Mouse (Mus musculus) midbrain, embryonic 14.5 days (tissue): Measurements from ENCODE around the gene Jup. TPM values are rescaled to one million over a fixed set of nuclear protein-coding genes. Genes with fewer than 3 reads are reported as not detected.

Source experiments
- ATAC-seq: fragments of 200-750 bp; cut with Nextera tagmentation; 2 replicates; pipeline ENCODE4 v1.8.0; 2017; ENCODE audit warnings: moderate number of reproducible peaks, moderate library complexity; ENCODE audit not compliant: low FRiP score, low TSS enrichment
- DNase-seq: peaks from one replicate; pipeline ENCODE4 v3.0.0-alpha.2; 2015
- H3K27ac ChIP-seq: fragments of 300-500 bp; sonication (generic); replicated peaks from 2 replicates; pipeline ENCODE4 v1.5.1; 2014; ENCODE audit warnings: mild to moderate bottlenecking, low read depth, low read length, moderate library complexity
- H3K27me3 ChIP-seq: fragments of 300-500 bp; sonication (generic); 2 replicates; pipeline ENCODE4 v1.6.1; 2014; ENCODE audit warnings: low read length, control low read depth, mixed read lengths; ENCODE audit not compliant: control insufficient read depth, insufficient read depth
- H3K36me3 ChIP-seq: fragments of 300-500 bp; sonication (generic); 2 replicates; pipeline ENCODE4 v1.6.1; 2014; ENCODE audit warnings: low read length, control low read depth; ENCODE audit not compliant: control insufficient read depth, insufficient read depth
- H3K4me1 ChIP-seq: fragments of 300-500 bp; sonication (generic); 2 replicates; pipeline ENCODE4 v1.6.1; 2014; ENCODE audit warnings: mild to moderate bottlenecking, antibody characterized with exemption, low read length, control low read depth; ENCODE audit not compliant: control insufficient read depth, insufficient read depth
- H3K4me2 ChIP-seq: fragments of 300-500 bp; sonication (generic); 2 replicates; pipeline ENCODE4 v1.6.1; 2014; ENCODE audit warnings: mild to moderate bottlenecking, low read length, moderate library complexity
- H3K4me3 ChIP-seq: fragments of 300-500 bp; sonication (generic); replicated peaks from 2 replicates; pipeline ENCODE4 v1.5.1; 2014; ENCODE audit warnings: low read depth, low read length
- H3K9ac ChIP-seq: fragments of 300-500 bp; sonication (generic); replicated peaks from 2 replicates; pipeline ENCODE4 v1.6.1; 2014; ENCODE audit warnings: mild to moderate bottlenecking, low read length, moderate library complexity
- H3K9me3 ChIP-seq: fragments of 300-500 bp; sonication (generic); 2 replicates; pipeline ENCODE4 v1.6.1; 2016; ENCODE audit warnings: low read length, control low read depth, mixed read lengths; ENCODE audit not compliant: control insufficient read depth
- WGBS: fragments of 180-500 bp; shearing (Covaris S2); extraction: QIAGEN DNeasy Blood & Tissue Kit; methylation state at CpG from one replicate; pipeline ENCODE4 v1.1.7; 2014; 5-methylcytosine and 5-hydroxymethylcytosine counted together
- polyA plus RNA-seq: library from polyadenylated mRNA; unstranded; fragments of >200 nt; fragmentation: Nextera tagmentation; extraction: Ambion mirVana; gene quantifications from 2 replicates; pipeline ENCODE4 v1.2.1, GENCODE M21; 2014

Jup gene
- polyA plus RNA-seq, 1 experiment from 2014 or later = 70.0 TPM

DNA sequence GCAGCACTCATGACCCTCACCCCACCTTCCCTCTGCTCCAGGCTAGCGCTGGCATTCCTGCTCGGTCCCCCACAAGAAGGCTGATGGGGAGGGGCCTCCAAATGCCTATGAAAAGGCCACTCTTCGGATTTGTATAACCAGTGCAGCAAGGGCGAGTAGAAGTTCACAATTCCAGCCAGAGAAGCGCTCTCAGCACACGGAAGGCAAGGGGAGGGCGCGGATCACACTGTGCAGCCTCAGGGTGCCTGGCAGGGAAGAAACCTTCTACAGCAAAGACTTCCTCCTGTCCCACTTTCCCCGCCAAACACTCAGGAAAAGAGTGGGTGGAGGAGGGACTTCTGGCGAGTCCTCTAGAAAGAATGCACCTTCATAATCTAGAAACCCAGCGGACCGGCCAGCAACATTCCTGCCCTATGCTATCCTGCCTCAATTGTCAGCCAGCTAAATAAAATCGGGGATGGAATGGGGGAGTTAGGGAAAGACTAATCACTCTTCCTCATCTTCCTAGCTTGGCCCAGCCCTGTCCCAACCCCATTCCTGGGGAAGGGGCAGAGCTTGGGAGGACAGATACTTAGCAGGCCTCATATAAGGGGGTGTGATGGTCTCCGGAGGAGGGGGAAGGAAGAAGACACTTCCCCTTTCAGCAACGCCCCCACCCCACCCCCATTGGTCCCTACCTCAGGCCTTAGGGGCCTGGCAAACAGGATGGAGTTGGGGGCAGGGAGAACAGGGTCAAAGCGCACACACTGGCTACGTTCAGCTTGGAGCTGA lies 1.5 kb downstream of the Jup start:
- peak; percentile 21 for DNase-seq
- no peak for ATAC-seq
- Histone ChIP-seq H3K4me2 (peak overlapping the region; percentile 71), H3K27me3 (no peaks in the 10 kb centered on the region), H3K9ac (peak overlapping the region; percentile 73; the same call in 1 of the 2 replicates), H3K4me1 (peaks cover 19% of the 10 kb centered on the region), H3K36me3 (no peaks in the 10 kb centered on the region), H3K27ac (no peak overlapping the region), H3K4me3 (peak overlapping the region; percentile 64), H3K9me3 (no peaks in the 10 kb centered on the region)
- 32% methylated on average over 17 of the region's 17 CpGs for WGBS

DNA sequence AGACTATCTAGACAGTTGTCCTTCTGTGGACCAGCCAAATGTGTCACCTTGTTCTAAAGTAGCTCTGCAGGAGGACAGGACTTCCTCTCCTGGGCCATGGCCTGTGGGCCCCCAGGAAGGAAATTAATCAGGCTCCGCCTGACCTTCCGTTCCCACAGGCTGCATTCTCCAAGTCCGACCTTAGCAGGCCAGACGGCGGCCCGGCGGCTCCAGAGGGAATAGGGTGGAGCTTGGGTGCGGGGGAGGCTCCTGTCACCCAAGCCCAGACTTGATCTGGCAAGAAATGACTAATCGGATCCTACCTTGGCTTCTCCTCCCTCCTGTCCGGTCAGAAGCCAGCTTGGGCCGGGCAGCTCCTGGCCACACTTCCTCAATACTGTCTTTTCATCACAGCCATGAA lies 2.4 kb downstream of the Jup start:
- Histone ChIP-seq H3K9me3 (no peaks in the 10 kb centered on the region), H3K27ac (no peak overlapping the region), H3K9ac (no peak overlapping the region), H3K4me1 (peaks cover 19% of the 10 kb centered on the region), H3K4me2 (peak overlapping the region; percentile 71), H3K4me3 (peak overlapping the region; percentile 64; the same call in 1 of the 2 replicates), H3K36me3 (no peaks in the 10 kb centered on the region), H3K27me3 (no peaks in the 10 kb centered on the region)
- 49% methylated on average over 11 of the region's 11 CpGs for WGBS
- ATAC-seq = no peak
- no peak for DNase-seq

DNA sequence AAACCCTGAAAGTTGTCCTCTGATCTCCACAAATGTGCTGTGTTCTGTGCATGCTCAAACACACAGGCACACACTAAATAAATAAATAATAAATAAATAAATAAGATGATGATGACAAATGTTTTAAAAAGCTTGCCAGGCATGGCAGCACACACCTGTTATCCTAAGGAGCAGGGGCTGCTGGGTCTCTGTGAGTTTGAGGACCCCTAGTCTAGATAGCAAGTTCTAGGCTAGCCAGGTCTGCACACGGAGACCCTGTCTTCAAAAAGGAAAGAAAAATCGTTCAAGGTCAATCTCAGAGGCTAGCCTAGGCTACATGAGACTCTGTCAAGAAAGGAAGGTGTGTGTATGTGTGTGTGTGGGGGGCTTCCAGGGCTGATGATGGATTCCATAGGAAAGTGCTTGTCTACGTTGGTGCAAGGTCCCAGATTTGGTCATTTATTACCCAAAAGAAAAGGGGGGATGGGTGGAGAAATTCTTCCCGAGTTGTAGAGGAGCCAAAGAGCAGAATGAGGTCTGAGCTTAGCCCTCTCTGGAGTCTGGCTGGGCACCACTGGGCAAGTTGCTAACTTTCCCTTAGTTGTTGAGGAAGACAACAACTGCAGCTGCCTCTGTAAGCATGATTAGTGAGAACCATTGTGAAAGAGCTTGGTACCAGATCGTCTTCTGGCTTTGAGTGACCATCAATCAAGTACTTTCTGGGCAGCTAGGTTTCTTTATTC lies 3.0 kb downstream of the Jup start:
- Histone ChIP-seq H3K4me3 (peak overlapping the region; percentile 64; the same call in 1 of the 2 replicates), H3K9me3 (no peaks in the 10 kb centered on the region), H3K36me3 (no peaks in the 10 kb centered on the region), H3K9ac (no peak overlapping the region), H3K4me2 (peak overlapping the region; percentile 71; the same call in 1 of the 2 replicates), H3K27ac (no peak overlapping the region), H3K4me1 (peaks cover 19% of the 10 kb centered on the region), H3K27me3 (no peaks in the 10 kb centered on the region)
- ATAC-seq (no peak), DNase-seq (no peak)
- 70% methylated on average over 5 of the region's 5 CpGs for WGBS

DNA sequence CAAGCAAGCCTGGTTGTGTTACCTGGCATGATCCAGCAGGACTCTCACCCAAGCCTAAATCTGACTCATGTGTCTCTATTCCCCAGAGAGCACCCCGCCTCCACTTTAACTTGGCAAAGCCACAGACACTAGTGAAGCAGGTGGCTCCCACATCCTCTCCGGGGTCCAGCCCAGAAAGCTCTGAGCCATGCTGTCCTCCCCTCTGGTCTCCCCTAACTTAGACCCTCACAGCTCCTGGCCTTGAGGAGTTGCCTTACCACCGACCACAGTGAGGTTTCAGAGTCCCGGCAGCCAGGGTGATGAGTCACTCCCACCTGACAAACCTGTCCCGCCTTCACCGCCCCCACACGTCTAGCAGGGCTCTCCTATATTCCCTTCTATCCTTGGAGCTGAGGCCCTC lies 3.8 kb downstream of the Jup start:
- ATAC-seq = no peak
- WGBS = 81% methylated on average over 7 of the region's 7 CpGs
- H3K9me3 ChIP-seq = no peaks in the 10 kb centered on the region
- H3K36me3 ChIP-seq = no peaks in the 10 kb centered on the region
- H3K4me2 ChIP-seq = no peak overlapping the region
- no peak overlapping the region for H3K9ac ChIP-seq
- no peak overlapping the region for H3K27ac ChIP-seq
- no peaks in the 10 kb centered on the region for H3K27me3 ChIP-seq
- H3K4me1 ChIP-seq = peaks cover 19% of the 10 kb centered on the region
- no peak overlapping the region for H3K4me3 ChIP-seq
- no peak for DNase-seq

DNA sequence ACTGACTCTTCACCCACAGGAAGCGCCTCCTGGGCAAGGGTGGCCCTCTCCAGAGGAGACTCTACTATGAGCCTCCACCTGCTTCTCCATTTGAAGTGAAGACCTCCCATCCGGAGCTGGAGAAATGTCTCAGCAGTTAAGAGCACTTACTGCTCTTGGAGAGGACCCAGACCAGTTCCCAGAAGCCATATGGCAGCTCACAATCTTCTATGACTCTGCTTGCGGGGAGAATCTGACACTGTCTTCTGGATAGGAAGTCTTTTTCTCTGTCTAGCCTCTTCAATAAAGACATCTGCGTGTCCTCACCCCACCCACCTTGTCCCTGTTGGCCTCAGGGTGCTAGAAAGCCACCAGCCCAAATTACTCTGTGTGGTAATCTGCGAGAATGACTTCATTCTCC lies 4.6 kb downstream of the Jup start:
- Histone ChIP-seq H3K9me3 (no peaks in the 10 kb centered on the region), H3K36me3 (no peaks in the 10 kb centered on the region), H3K27me3 (no peaks in the 10 kb centered on the region), H3K4me2 (no peak overlapping the region), H3K27ac (no peak overlapping the region), H3K4me3 (no peak overlapping the region), H3K9ac (no peak overlapping the region), H3K4me1 (peaks cover 19% of the 10 kb centered on the region)
- DNase-seq = no peak
- 92% methylated on average over 5 of the region's 5 CpGs for WGBS
- no peak for ATAC-seq

DNA sequence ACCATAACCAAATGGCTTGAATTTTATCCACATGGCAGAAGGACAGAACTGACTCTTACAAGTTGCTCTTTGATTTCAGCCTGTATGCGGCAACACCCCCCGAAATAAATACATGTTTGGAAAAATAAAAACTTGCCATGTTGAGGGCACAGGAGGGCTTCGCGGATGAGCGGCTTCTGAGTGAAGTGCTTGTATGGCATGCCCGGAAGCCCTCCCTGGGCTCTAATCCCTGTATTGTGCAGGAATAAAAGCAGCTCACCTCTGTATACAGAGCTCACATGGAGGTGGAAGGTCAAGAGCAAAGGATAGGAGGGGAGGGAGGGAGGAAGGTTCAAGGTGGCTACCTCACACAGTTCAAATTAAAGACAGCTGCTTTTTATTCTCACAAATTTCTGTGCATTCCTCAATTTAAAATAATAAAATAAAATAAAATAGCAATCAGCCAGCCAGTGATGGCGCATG lies 5.6 kb downstream of the Jup start:
- no peaks in the 10 kb centered on the region for H3K27me3 ChIP-seq
- no peak overlapping the region for H3K27ac ChIP-seq
- DNase-seq = no peak
- H3K4me1 ChIP-seq = peaks cover 19% of the 10 kb centered on the region
- no peak for ATAC-seq
- 70% methylated on average over 7 of the region's 7 CpGs for WGBS
- no peaks in the 10 kb centered on the region for H3K36me3 ChIP-seq
- H3K9me3 ChIP-seq = no peaks in the 10 kb centered on the region
- no peak overlapping the region for H3K4me3 ChIP-seq
- no peak overlapping the region for H3K9ac ChIP-seq
- no peak overlapping the region for H3K4me2 ChIP-seq

DNA sequence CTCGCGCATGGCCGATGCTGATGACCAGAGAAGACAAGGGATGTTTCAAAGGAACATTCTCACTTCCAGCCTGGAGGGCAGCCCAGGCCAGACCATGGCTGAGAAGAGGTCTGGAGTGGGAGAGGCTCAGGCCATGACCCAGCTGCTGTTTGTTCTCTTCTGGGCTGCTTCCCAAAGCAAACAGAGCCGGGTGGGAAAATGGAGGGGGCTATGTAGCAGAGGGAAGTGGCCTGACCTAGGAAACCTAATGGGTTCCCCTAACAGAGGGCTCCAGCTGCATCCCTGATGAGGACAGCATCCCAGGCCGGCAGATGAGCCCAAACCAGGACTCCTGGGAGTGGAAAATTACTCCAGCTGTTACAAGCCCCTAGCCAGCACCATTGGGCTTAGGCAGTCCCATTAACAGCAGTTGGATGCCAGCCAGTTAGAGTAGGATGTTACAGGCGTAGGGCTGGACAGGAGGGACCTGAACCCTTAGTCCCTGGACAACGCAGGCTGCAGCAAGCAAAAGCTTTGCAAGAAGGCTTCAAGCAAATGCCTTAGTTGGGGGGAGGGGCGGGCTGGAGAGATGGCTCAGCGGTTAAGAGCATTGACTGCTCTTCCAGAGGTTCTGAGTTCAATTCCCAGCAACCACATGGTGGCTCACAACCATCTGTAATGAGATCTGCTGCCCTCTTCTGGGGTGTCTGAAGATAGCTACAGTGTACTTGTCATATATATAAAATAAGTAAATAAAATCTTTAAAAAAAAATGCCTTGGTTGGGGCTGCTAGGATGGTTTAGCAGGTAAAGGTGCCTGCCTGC lies 6.3 kb downstream of the Jup start:
- Histone ChIP-seq H3K9me3 (no peaks in the 10 kb centered on the region), H3K4me1 (peaks cover 15% of the 10 kb centered on the region), H3K4me3 (no peak overlapping the region), H3K9ac (no peak overlapping the region), H3K27ac (no peak overlapping the region), H3K36me3 (0 out of 2 replicates have a peak, but pooled peaks cover 4% of the 10 kb centered on the region), H3K27me3 (no peaks in the 10 kb centered on the region), H3K4me2 (no peak overlapping the region)
- DNase-seq = peak; percentile 44
- WGBS = 67% methylated on average over 9 of the region's 9 CpGs
- no peak for ATAC-seq

DNA sequence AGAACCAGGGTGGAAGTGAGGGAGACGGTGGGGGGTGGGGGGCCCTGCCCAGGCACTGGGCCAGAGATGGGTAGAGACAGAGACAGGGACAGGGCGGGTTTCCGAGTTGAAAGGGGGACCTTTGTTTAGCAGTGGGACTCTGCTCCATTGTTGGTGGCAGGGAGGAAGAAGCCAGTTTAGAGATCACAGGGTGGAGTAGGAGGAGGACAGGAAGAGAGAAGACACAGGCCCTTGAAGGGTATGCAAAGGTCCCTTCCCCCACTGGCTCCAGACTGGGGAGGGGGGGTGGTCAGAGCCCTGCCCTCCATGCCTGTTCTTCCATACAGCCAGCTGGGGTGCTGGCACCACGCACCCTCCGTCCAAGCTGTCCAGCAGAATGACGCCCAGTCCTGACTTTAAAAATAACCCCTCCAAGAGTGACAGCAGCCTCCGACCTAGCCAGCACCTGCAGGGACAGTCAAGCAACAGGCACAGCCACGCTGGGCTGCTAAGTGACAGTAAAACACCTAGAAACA lies 7.6 kb downstream of the Jup start:
- Histone ChIP-seq H3K9ac (no peak overlapping the region), H3K4me1 (peaks cover 2% of the 10 kb centered on the region; the same call in 1 of the 2 replicates), H3K27me3 (no peaks in the 10 kb centered on the region), H3K36me3 (peaks cover 15% of the 10 kb centered on the region), H3K4me3 (no peak overlapping the region), H3K27ac (no peak overlapping the region), H3K4me2 (no peak overlapping the region), H3K9me3 (no peaks in the 10 kb centered on the region)
- ATAC-seq (no peak), DNase-seq (no peak)
- WGBS = 38% methylated on average over 8 of the region's 8 CpGs
